Mouse (Mus musculus) olfactory bulb, adult 2 months (tissue): ENCODE data around the gene 1700109H08Rik. TPM values are rescaled to one million over a fixed set of nuclear protein-coding genes. Genes with fewer than 3 reads are reported as not detected.
"Not testable (repeated sequence)": the region's sequence is repeated elsewhere in the genome, so short reads cannot be mapped to it uniquely, and the experiment has no call there.

Source experiments
- H3K27ac ChIP-seq: fragments of 200-500 bp; 2 replicates; pipeline ENCODE4 v1.5.1; 2012; ENCODE audit warnings: low read depth, low read length; ENCODE audit not compliant: insufficient read depth
- H3K4me1 ChIP-seq: fragments of 200-500 bp; 2 replicates; pipeline ENCODE4 v1.6.1; 2012; ENCODE audit warnings: low read length; ENCODE audit not compliant: control insufficient read depth, insufficient read depth
- H3K4me3 ChIP-seq: fragments of 200-500 bp; 2 replicates; pipeline ENCODE4 v1.5.1; 2012; ENCODE audit warnings: mild to moderate bottlenecking, low read depth, low read length, moderate library complexity; ENCODE audit not compliant: insufficient read depth
- CTCF ChIP-seq: fragments of 200-500 bp; IDR thresholded peaks from 2 replicates; pipeline ENCODE4 v1.5.1; 2012; ENCODE audit warnings: low read depth, mild to moderate bottlenecking, low read length, moderate library complexity; ENCODE audit not compliant: insufficient read depth
- POLR2A ChIP-seq: fragments of 200-500 bp; IDR thresholded peaks from 2 replicates; pipeline ENCODE4 v1.6.1; 2012; ENCODE audit warnings: mild to moderate bottlenecking, low read depth, low read length, moderate library complexity; ENCODE audit not compliant: insufficient read depth
- WGBS: fragments of 180-500 bp; shearing (Covaris S2); methylation state at CpG from one replicate; pipeline ENCODE4 v1.1.7; 2018; 5-methylcytosine and 5-hydroxymethylcytosine counted together
- polyA plus RNA-seq: library from polyadenylated mRNA; stranded (reverse); fragments of >200 nt; gene quantifications from 2 replicates; pipeline ENCODE4 v1.2.4, GENCODE M21; 2012; ENCODE audit warnings: low replicate concordance; ENCODE audit not compliant: missing spikeins, insufficient read depth, insufficient read length

Gene 1700109H08Rik
- not detected in 2 replicates for polyA plus RNA-seq

GRCm38 (mm10) chr5:3571266-3571665 lies at the start of gene 1700109H08Rik:
Gene 1700109H08Rik, plus strand, starts transcription at chr5:3571566.
- TF ChIP-seq CTCF (no peak), POLR2A (no peak)
- Histone ChIP-seq H3K4me3 (no peak within 1 kb of the TSS), H3K4me1 (no peaks in the 10 kb centered on the region), H3K27ac (no peak within 1 kb of the TSS)
- WGBS, result 93% methylated on average over 4 of the region's 4 CpGs

- TF ChIP-seq POLR2A (no peak), CTCF (no peak)
- H3K27ac ChIP-seq, result no peak overlapping the region
- no peak overlapping the region for H3K4me3 ChIP-seq
- H3K4me1 ChIP-seq, result no peaks in the 10 kb centered on the region
- 87% methylated on average over 12 of the region's 12 CpGs for WGBS
Observed at GRCm38 (mm10) chr5:3521741-3522140, 49.6 kb upstream of the 1700109H08Rik start.

- TF ChIP-seq CTCF, result no peak
- TF ChIP-seq POLR2A, result no peak
- WGBS, result 92% methylated on average over 10 of the region's 10 CpGs
- Histone ChIP-seq H3K27ac (no peak overlapping the region), H3K4me1 (no peaks in the 10 kb centered on the region), H3K4me3 (no peak overlapping the region)
Observed at GRCm38 (mm10) chr5:3522826-3523225, 48.5 kb upstream of the 1700109H08Rik start.

DNA sequence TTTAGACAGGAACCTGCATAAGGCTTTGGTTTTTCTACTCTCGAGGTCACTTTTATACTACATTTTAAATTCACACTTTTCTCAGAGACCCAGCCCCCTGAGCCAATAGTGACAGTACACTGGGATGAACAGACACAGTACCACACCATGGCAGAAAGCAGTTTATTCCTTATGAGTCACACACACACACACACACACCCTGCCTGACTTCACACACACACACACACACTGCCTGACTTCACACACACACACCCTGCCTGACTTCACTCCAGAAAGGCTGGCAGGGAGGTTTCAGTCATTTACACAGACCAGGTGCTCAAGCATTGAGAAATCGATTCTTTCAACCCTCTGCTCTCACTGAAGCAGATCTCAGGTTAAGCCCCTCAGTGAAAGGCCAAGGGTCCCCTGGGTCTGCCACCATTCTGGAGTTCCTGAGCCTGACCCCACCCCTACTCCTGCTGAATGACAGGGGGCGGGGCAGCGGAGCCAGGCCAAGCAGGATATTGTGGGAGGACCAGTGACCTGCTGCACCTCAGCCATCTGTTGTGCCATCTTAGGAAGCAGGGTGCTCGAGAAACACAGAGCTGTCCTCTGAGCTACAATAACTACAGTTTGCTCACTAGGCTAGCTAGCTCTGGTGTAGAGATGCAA lies 44.2 kb upstream of the 1700109H08Rik start:
- no peaks in the 10 kb centered on the region for H3K4me1 ChIP-seq
- WGBS, result 40% methylated on average over 5 of the region's 5 CpGs
- no peak for TF ChIP-seq CTCF
- TF ChIP-seq POLR2A, result no peak
- no peak overlapping the region for H3K27ac ChIP-seq
- no peak overlapping the region for H3K4me3 ChIP-seq

GRCm38 (mm10) chr5:3529585-3530189 lies 41.7 kb upstream of the 1700109H08Rik start:
- TF ChIP-seq CTCF (no peak), POLR2A (no peak)
- Histone ChIP-seq H3K4me3 (no peak overlapping the region), H3K4me1 (no peaks in the 10 kb centered on the region), H3K27ac (no peak overlapping the region)
- WGBS, result 80% methylated on average over 10 of the region's 10 CpGs

GRCm38 (mm10) chr5:3532048-3532447 lies 39.3 kb upstream of the 1700109H08Rik start:
- not testable (repeated sequence) for H3K27ac ChIP-seq, H3K4me1 ChIP-seq, H3K4me3 ChIP-seq

DNA sequence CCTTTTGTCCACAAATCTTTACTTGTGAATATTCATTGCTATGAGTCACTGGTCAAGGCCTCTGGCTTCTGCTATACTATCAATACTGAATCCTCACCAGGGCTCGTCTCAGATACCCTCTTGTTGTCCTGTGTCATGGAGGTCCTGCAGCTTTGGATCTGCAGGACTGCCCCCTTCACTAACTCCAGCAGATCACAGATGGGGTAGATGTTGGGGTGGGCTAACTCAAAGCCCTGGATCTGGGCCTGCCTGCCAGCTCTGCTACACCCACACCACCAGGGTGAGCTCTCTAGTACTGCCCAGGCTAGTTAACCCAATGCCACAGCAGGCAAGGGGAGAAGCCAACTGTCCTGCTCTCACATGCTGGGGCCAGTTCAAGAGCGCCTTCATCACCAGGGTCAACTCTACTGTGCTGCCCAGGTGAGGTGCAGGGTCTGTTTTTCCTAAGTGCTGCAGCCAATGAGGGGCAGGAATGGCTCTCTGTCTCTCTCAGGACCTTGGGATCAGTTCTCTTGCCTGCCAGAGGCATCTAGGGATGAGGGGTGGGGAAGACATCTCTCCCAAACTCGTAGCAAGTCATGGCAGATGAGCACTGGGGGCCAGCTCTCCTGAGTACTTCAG lies 34.7 kb upstream of the 1700109H08Rik start:
- TF ChIP-seq POLR2A, result no peak
- TF ChIP-seq CTCF, result no peak
- 83% methylated on average over 3 of the region's 3 CpGs for WGBS
- H3K4me3 ChIP-seq, result no peak overlapping the region
- H3K4me1 ChIP-seq, result no peaks in the 10 kb centered on the region
- H3K27ac ChIP-seq, result no peak overlapping the region

DNA sequence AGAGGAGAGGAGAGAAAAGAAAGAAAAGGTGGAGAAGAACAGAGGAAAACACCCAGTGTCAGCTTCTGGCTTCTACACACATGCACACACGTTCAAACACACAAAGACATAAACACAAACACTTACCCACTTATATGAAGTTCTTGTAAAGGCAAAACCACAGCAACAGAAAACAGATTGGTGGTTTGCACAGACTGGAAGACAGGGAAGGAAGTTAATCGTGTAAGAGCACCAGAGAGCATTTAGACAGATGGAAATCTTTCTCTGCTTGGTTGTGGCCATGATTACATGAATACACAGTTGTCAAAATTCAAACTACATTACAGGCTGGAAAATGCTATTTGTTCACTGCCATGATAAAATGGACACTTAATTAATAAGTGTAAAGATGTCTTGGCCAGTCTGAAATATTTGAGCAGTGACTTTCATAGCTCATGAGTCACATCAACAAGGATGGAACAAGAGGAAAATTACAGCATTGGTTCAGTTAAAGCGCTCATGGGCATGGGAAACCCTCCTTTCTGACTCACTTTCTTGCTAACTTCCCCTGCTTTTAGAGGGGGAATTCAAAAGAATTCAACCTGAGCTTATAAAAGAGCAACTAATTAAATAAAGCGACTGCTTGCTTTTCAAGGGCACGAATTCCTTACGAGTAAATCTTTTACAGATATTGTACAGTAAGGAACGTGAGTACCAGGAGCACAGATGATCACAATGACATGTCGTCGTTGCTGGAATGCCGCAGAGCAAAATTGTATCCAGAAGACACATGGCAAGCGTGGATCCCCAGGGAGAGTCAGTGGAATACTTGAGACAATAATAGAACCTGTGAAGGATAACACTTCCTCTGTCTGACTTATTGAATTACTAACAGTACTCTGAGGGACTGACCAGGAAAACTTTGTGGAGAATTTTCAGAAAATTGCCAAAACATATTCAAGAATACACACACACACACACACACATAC lies 32.6 kb upstream of the 1700109H08Rik start:
- TF ChIP-seq CTCF, result no peak
- TF ChIP-seq POLR2A, result no peak
- Histone ChIP-seq H3K4me3 (no peak overlapping the region), H3K27ac (no peak overlapping the region), H3K4me1 (no peaks in the 10 kb centered on the region)
- 47% methylated on average over 11 of the region's 11 CpGs for WGBS
